Mouse (Mus musculus): ENCODE results near the gene Lbp. TPM values are rescaled to one million over a fixed set of nuclear protein-coding genes. Genes with fewer than 3 reads are reported as not detected.

The Lbp gene
- total and polyA plus RNA-seq, 3 experiments: not detected

GRCm38 (mm10) chr2:158367654-158368053 lies 61.4 kb downstream of the Lbp start:
- DNase-seq (ENCODE audit: low spot score) (no peak), ATAC-seq (ENCODE audit: extremely low read depth, insufficient number of reproducible peaks, low FRiP score, poor library complexity, severe bottlenecking) (no peak)
- H3K4me3 ChIP-seq (ENCODE audit: low read depth, low read length): no peak overlapping the region
- no peaks in the 10 kb centered on the region for H3K9me3 ChIP-seq (replicated peaks)
- H3K36me3 ChIP-seq (replicated peaks): no peaks in the 10 kb centered on the region
- peaks cover 32% of the 10 kb centered on the region for H3K27me3 ChIP-seq (ENCODE audit: insufficient read depth, low read length)
- TF ChIP-seq CTCF (IDR thresholded peaks at IDR 0.05; ENCODE audit: low read depth, low read length) (no peak), POLR2AphosphoS5 (IDR thresholded peaks at IDR 0.05; ENCODE audit: insufficient replicate concordance, low read depth, low read length) (no peak), TAL1 (conservative IDR thresholded peaks at IDR 0.05; ENCODE audit: low read depth, low read length) (no peak), GATA2 (IDR thresholded peaks at IDR 0.05; ENCODE audit: borderline replicate concordance, low read depth, low read length) (no peak), GATA1 (IDR thresholded peaks at IDR 0.05; ENCODE audit: borderline replicate concordance, low read length) (no peak)
- H3K4me1 ChIP-seq (ENCODE audit: insufficient read depth, low read depth, low read length): no peaks in the 10 kb centered on the region

- no peak for DNase-seq (ENCODE audit: low spot score)
Observed at GRCm38 (mm10) chr2:158368313-158368712, 62.0 kb downstream of the Lbp start.

GRCm38 (mm10) chr2:158369474-158370172 lies 63.3 kb downstream of the Lbp start:
- Histone ChIP-seq H3K4me3 (ENCODE audit: low read depth, low read length) (no peak overlapping the region), H3K4me1 (ENCODE audit: insufficient read depth, low read depth, low read length) (peaks cover 11% of the 10 kb centered on the region), H3K36me3 (replicated peaks) (no peaks in the 10 kb centered on the region), H3K9me3 (replicated peaks) (no peaks in the 10 kb centered on the region), H3K27me3 (ENCODE audit: insufficient read depth, low read length) (peaks cover 49% of the 10 kb centered on the region)
- DNase-seq (ENCODE audit: low spot score) (no peak), ATAC-seq (ENCODE audit: extremely low read depth, insufficient number of reproducible peaks, low FRiP score, poor library complexity, severe bottlenecking) (no peak)
- TF ChIP-seq GATA1 (IDR thresholded peaks at IDR 0.05; ENCODE audit: borderline replicate concordance, low read length): no peak
- TF ChIP-seq CTCF (IDR thresholded peaks at IDR 0.05; ENCODE audit: low read depth, low read length): no peak
- TF ChIP-seq TAL1 (conservative IDR thresholded peaks at IDR 0.05; ENCODE audit: low read depth, low read length): no peak
- TF ChIP-seq POLR2AphosphoS5 (IDR thresholded peaks at IDR 0.05; ENCODE audit: insufficient replicate concordance, low read depth, low read length): no peak
- TF ChIP-seq GATA2 (IDR thresholded peaks at IDR 0.05; ENCODE audit: borderline replicate concordance, low read depth, low read length): no peak

More at GRCm38 (mm10) chr2:158368313-158368712, 62.0 kb downstream of the Lbp start:
- Histone ChIP-seq H3K27me3 (ENCODE audit: insufficient read depth, low read length) (peaks cover 38% of the 10 kb centered on the region), H3K4me1 (ENCODE audit: insufficient read depth, low read depth, low read length) (peaks cover 6% of the 10 kb centered on the region), H3K4me3 (ENCODE audit: low read depth, low read length) (no peak overlapping the region), H3K36me3 (replicated peaks) (no peaks in the 10 kb centered on the region), H3K9me3 (replicated peaks) (no peaks in the 10 kb centered on the region)
- TF ChIP-seq POLR2AphosphoS5 (IDR thresholded peaks at IDR 0.05; ENCODE audit: insufficient replicate concordance, low read depth, low read length): no peak
- no peak for TF ChIP-seq GATA1 (IDR thresholded peaks at IDR 0.05; ENCODE audit: borderline replicate concordance, low read length)
- TF ChIP-seq GATA2 (IDR thresholded peaks at IDR 0.05; ENCODE audit: borderline replicate concordance, low read depth, low read length): no peak
- no peak for TF ChIP-seq CTCF (IDR thresholded peaks at IDR 0.05; ENCODE audit: low read depth, low read length)
- no peak for TF ChIP-seq TAL1 (conservative IDR thresholded peaks at IDR 0.05; ENCODE audit: low read depth, low read length)
- no peak for ATAC-seq (ENCODE audit: extremely low read depth, insufficient number of reproducible peaks, low FRiP score, poor library complexity, severe bottlenecking)

- no peaks in the 10 kb centered on the region for H3K36me3 ChIP-seq (replicated peaks)
- no peaks in the 10 kb centered on the region for H3K9me3 ChIP-seq (replicated peaks)
- H3K4me1 ChIP-seq (ENCODE audit: insufficient read depth, low read depth, low read length): peaks cover 11% of the 10 kb centered on the region
- H3K27me3 ChIP-seq (ENCODE audit: insufficient read depth, low read length): peaks cover 47% of the 10 kb centered on the region
- ATAC-seq (ENCODE audit: extremely low read depth, insufficient number of reproducible peaks, low FRiP score, poor library complexity, severe bottlenecking) (no peak), DNase-seq (ENCODE audit: low spot score) (no peak)
- TF ChIP-seq POLR2AphosphoS5 (IDR thresholded peaks at IDR 0.05; ENCODE audit: insufficient replicate concordance, low read depth, low read length): no peak
- TF ChIP-seq TAL1 (conservative IDR thresholded peaks at IDR 0.05; ENCODE audit: low read depth, low read length): no peak
- TF ChIP-seq GATA2 (IDR thresholded peaks at IDR 0.05; ENCODE audit: borderline replicate concordance, low read depth, low read length): no peak
- TF ChIP-seq CTCF (IDR thresholded peaks at IDR 0.05; ENCODE audit: low read depth, low read length): no peak
- TF ChIP-seq GATA1 (IDR thresholded peaks at IDR 0.05; ENCODE audit: borderline replicate concordance, low read length): no peak
- no peak overlapping the region for H3K4me3 ChIP-seq (ENCODE audit: low read depth, low read length)
Observed at GRCm38 (mm10) chr2:158370173-158370550, 63.9 kb downstream of the Lbp start.

GRCm38 (mm10) chr2:158373061-158373460 lies 66.8 kb downstream of the Lbp start:
- H3K4me3 ChIP-seq (ENCODE audit: low read depth, low read length): no peak overlapping the region
- H3K27me3 ChIP-seq (ENCODE audit: insufficient read depth, low read length): peaks cover 55% of the 10 kb centered on the region
- H3K4me1 ChIP-seq (ENCODE audit: insufficient read depth, low read depth, low read length): peaks cover 11% of the 10 kb centered on the region
- TF ChIP-seq POLR2AphosphoS5 (IDR thresholded peaks at IDR 0.05; ENCODE audit: insufficient replicate concordance, low read depth, low read length) (no peak), GATA1 (IDR thresholded peaks at IDR 0.05; ENCODE audit: borderline replicate concordance, low read length) (no peak), TAL1 (conservative IDR thresholded peaks at IDR 0.05; ENCODE audit: low read depth, low read length) (no peak), GATA2 (IDR thresholded peaks at IDR 0.05; ENCODE audit: borderline replicate concordance, low read depth, low read length) (no peak), CTCF (IDR thresholded peaks at IDR 0.05; ENCODE audit: low read depth, low read length) (no peak)
- ATAC-seq (ENCODE audit: extremely low read depth, insufficient number of reproducible peaks, low FRiP score, poor library complexity, severe bottlenecking) (no peak; the same call in 1 of the 2 replicates), DNase-seq (ENCODE audit: low spot score) (no peak)
- H3K36me3 ChIP-seq (replicated peaks): no peaks in the 10 kb centered on the region
- no peaks in the 10 kb centered on the region for H3K9me3 ChIP-seq (replicated peaks)

- ATAC-seq (ENCODE audit: extremely low read depth, insufficient number of reproducible peaks, low FRiP score, poor library complexity, severe bottlenecking) (no peak), DNase-seq (ENCODE audit: low spot score) (no peak)
- Histone ChIP-seq H3K27me3 (ENCODE audit: insufficient read depth, low read length) (peaks cover 57% of the 10 kb centered on the region), H3K36me3 (replicated peaks) (no peaks in the 10 kb centered on the region), H3K4me1 (ENCODE audit: insufficient read depth, low read depth, low read length) (peaks cover 11% of the 10 kb centered on the region), H3K9me3 (replicated peaks) (no peaks in the 10 kb centered on the region), H3K4me3 (ENCODE audit: low read depth, low read length) (no peak overlapping the region)
- TF ChIP-seq CTCF (IDR thresholded peaks at IDR 0.05; ENCODE audit: low read depth, low read length) (no peak), GATA2 (IDR thresholded peaks at IDR 0.05; ENCODE audit: borderline replicate concordance, low read depth, low read length) (no peak), TAL1 (conservative IDR thresholded peaks at IDR 0.05; ENCODE audit: low read depth, low read length) (no peak), POLR2AphosphoS5 (IDR thresholded peaks at IDR 0.05; ENCODE audit: insufficient replicate concordance, low read depth, low read length) (no peak), GATA1 (IDR thresholded peaks at IDR 0.05; ENCODE audit: borderline replicate concordance, low read length) (no peak)
Observed at GRCm38 (mm10) chr2:158373516-158373915, 67.2 kb downstream of the Lbp start.
